Mouse (Mus musculus) lung, postnatal 14 days (tissue): ENCODE results near the gene Bbs9.
A peak's percentile ranks its signal among the peaks of the same experiment; 100 is the strongest.

ENCODE experiments used
- DNase-seq: peaks from one replicate; pipeline ENCODE4 v3.0.0; 2021

Gene Bbs9

GRCm38 (mm10) chr9:22640683-22641431, 165.3 kb downstream of the Bbs9 start:
- peak; percentile 5 for DNase-seq

GRCm38 (mm10) chr9:22645844-22646390, 170.4 kb downstream of the Bbs9 start:
- DNase-seq = no peak

GRCm38 (mm10) chr9:22646461-22646860, 170.9 kb downstream of the Bbs9 start:
- no peak for DNase-seq

DNA sequence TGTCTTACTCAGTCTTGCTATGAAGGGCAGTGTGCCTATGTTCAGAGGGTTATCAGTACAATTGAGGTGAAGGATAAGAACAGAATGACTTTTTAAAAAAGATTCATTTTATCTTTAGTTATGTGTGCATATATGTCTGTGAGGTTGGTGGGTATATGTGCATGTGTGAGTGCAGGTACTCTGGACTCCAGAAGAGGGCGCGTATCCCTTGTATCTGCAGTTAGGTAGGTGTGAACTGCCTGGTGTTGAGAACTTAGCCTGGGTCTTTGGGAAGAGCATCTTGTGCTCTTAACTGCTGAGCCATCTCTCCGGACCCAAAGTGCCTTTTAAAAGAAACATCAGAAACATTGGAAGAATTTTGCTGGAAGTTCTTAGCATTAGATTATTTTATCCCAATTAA, 172.6 kb downstream of the Bbs9 start:
- no peak for DNase-seq

- DNase-seq = no peak
Observed at GRCm38 (mm10) chr9:22649606-22650005, 174.1 kb downstream of the Bbs9 start.

- DNase-seq = no peak
Observed at GRCm38 (mm10) chr9:22650781-22651180, 175.3 kb downstream of the Bbs9 start.

GRCm38 (mm10) chr9:22651619-22652018, 176.1 kb downstream of the Bbs9 start:
- no peak for DNase-seq

DNA sequence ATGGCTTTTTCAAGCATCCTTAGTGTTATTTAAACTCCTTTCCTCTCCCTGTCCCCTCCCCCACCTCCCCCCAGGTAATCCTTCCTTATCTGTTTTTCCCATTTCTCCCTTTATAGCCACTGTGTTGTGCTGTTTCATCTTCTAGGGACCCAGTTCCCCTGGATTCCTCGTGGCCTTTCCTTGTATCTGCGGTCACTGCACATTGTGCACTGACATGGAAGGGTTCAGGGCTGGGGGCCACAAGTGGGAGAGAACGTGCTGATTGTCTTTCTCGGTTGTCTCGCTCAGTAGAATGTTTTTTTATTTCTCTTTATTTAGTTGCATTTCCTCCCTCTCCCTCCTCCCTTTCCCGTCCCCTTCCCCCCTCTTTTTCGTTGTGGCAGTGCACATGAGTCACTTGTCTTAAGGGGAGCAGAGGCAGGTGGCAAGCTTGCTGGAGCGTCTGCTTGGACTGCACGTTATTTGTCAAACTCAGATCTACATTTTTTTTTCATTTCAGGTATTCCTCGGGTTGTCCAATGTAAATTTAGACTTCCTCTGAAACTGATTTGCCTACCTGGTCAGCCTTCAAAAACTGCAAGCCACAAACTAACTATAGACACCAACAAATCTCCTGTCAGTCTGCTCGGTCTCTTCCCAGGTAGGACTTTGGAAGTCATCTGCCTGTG, 179.3 kb downstream of the Bbs9 start:
- no peak for DNase-seq

- no peak for DNase-seq
Observed at GRCm38 (mm10) chr9:22657216-22657615, 181.7 kb downstream of the Bbs9 start.

DNA sequence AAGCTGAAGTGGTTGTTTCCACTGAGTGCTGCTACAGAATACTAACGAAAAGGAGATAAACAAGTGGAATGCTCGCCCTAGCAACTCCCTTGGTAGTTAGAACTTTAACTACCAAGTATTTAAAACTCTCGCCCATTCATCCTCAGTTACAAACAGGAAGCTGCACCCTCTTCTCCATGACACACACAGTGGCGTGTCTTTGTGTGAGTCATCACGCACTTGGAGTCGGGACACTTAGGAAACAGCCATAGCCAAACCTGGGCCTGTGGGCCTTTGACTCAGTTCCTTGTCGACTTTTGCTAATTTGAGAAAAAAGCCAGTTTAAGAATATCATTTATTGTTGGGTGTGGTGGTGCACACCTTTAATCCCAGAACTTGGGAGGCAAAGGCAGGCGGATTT, 189.6 kb downstream of the Bbs9 start:
- DNase-seq = no peak

- DNase-seq = no peak
Observed at GRCm38 (mm10) chr9:22672937-22673336, 197.4 kb downstream of the Bbs9 start.

GRCm38 (mm10) chr9:22677132-22677829, 201.8 kb downstream of the Bbs9 start:
- no peak for DNase-seq

DNA sequence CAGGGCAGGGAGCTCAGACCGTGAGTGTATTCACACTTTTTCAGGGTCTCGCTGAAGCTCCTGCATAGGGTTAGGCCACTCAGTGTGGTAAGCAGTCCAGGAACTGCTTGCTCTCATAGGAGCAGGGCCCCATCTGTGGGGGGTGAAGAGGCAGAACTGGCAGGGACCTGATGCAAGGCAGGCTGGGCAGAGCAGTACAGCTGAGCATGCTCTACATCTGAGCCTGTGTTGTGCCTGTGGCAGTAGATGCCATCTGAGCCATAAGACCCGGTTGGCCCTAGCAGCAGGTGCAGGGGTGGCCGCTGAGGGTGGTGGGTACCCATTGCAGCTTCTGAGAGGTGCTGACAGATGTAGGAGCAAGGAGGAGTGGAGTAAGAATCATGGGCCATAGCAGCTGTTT, 202.5 kb downstream of the Bbs9 start:
- DNase-seq = no peak

- no peak for DNase-seq
Observed at GRCm38 (mm10) chr9:22678496-22678895, 203.0 kb downstream of the Bbs9 start.

DNA sequence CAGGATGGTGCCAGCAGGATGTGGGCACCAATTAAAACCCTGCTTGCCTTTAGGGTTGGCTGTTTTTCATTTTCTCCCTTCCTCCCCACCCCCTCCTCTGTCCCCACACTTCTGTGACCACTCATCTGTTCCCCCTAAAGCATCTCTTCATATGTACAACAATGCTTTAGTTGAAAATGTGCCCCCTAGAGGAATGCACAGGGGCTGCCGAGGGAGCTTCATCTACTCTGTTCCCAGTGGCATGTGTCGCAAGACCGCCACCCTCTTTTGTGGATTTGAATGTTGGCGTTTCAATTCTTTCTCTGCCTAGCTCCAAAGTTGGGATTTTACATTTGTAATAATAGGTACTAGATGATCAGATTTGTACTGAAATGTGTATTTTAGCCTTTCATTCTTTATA, 204.0 kb downstream of the Bbs9 start:
- no peak for DNase-seq

DNA sequence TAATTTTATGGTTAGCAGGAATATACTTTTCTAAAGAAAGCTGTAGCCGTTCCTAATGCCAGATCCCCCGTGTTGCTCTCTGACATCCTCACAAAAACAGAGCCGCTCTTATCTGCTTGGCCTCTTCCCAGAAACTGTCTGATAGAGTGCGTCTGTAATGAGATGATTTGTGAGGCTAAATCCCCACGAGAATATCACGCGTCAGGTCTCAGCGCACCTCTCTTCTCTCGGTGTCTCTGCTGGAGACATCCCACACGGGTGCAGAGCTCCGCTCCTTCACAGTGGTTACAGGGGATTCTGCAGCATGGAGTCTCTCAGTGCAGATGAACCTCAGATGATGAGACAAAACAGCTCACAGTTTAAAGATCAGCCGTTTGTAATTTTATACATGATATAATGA, 204.5 kb downstream of the Bbs9 start:
- DNase-seq = no peak

DNA sequence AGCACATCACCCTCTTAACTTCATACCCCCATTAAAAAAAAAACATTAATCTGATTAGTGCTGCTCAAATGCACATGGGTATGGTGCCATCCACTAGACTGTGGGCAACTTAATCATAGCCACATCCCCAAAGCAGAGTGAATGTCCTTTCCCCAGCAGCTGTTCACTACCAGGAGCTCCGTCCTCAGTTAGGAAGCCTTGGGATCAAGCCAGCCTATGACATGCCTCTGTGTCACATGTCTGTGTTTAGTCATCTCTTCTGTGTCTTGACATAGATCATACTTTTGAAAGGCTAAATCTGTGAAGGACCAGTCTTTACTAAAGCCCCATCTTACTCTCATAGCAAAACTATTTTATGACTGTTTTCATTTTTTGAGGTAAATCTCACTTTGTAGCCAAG, 205.0 kb downstream of the Bbs9 start:
- DNase-seq = no peak

DNA sequence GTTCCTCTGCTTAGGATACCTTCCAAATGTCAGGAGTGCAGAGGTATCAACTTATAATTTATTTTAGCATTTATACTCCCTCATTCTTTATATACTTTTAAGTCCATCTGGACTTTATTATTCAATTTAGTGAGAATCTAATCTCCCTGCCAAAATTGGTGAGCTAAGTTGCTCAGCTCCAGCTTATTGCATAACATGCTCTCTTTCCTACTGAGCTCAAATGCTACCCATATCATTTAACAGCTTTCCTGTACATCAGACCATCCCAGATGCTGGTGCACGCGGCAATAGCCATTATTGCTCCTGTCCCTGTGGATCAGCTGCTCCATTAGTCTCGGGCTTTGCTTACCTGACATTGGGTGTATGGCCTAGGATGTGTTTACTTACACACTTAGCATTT, 208.3 kb downstream of the Bbs9 start:
- DNase-seq = no peak

GRCm38 (mm10) chr9:22686765-22687472, 211.4 kb downstream of the Bbs9 start:
- DNase-seq = no peak

GRCm38 (mm10) chr9:22690234-22690633, 214.7 kb downstream of the Bbs9 start:
- no peak for DNase-seq

GRCm38 (mm10) chr9:22695392-22695791, 219.9 kb downstream of the Bbs9 start:
- DNase-seq = no peak

DNA sequence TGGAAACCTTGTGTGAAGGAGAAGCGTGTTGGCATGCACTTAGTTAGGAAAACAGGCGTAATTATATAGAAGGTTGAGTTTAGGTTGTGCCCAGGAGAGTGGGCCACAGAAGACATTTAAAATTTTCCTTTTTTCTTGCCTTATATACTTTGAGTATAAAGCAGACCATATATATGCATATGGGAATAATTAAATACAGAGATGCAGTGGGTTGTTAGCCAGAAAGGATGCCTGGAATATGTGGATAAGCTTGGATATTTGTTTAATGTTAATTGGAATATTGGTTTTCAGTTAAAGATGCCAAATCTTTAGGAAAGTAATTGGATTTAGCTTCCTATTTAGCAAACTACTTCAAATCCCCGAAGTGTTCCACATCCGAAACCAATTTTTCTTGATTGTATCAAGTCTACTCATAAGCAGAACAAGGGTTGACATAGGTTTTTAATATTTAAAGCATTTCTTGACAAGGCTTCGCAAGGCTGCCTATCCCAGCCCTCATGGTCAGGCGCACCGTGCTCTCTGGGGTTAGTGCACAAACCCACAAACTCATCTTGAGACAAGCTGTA, 221.4 kb downstream of the Bbs9 start:
- no peak for DNase-seq

DNA sequence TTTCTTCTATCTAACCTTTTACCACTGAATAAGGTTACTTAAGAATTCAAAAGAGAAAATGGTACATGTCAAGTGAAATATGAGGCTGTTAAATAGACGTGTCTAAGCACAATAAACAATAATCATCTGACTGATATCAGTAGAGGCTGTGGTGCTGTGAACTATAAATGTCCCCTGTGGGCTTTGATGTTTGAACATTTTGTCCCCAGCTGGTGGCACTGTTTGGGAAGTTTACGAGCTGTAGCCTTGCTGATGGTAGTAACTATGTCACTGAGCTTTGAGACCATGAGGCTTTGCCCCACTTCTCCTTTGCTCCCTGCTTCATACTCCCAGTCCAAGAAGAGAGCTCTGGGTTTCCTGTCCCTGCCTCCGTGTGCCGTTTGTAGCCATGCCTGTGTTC, 222.3 kb downstream of the Bbs9 start:
- no peak for DNase-seq
